Mouse (Mus musculus): ENCODE measurements around the gene Nbea.
"Not testable (repeated sequence)": the region's sequence is repeated elsewhere in the genome, so short reads cannot be mapped to it uniquely, and the experiment has no call there.

The Nbea gene

DNA sequence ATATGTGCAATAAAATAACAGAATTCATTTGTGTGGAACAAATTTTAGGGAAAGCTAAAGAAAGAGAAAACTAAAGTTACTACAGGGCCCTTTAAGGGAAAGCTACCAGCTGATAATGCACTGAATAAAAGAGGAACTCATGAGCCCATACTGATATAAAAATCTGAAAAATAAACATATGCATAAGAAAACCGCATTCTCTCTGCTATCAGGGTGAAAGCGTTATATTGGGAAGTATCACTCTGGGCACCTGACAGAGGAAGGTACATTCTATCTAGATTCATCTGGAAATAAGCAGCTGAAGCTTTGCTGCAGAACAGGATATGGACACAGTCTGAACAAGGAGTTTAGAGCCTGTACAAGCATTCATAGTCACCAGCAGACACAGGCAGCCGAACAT is 148.9 kb downstream of the Nbea start:
- DNase-seq (ENCODE audit: low read depth) = no peak

- DNase-seq (ENCODE audit: low read depth) = no peak
These were observed 165.0 kb downstream of the Nbea start for GRCm38 (mm10) chr3:56018494-56018893.

DNA sequence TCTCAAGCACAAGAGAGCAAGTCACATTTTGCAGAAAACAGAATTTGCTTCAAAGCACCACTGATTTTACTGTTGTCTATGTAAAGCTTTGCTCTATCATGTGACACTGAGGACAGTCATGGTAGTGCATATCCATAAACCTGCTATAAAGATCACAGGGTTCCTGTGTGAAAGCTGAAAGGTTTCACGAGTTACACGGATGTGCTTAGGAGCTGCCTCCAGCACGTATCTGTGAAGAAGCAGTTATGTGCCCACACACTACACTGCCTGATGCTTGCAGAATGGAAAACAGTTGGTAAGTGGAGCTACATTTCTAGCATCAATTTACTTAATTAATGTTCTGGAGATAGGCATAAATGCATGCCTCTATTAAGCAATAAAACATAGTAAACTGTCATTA is 172.4 kb downstream of the Nbea start:
- DNase-seq (ENCODE audit: low read depth) = no peak

DNA sequence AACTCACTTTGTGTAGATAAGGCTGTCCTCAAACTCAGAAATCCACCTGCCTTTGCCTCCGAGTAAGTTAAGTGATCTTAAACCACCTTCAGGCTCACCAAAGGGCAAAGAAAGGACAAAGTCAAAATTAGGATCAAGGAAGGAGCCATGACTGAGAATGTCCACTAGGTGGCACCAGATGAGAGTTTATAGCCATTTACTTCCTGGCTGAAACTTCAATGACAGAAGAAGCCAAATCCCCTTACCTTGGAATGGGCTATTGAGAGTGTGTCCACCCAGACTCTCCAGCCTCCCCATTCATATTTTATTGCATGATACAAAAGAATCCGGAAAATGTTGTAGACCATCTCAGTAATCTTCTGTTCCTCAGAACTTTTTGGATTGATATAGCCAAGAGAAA is 175.5 kb downstream of the Nbea start:
- DNase-seq (ENCODE audit: low read depth) = peak; percentile 17

- peak; percentile 19 for DNase-seq (ENCODE audit: low read depth)
These were observed 183.2 kb downstream of the Nbea start for GRCm38 (mm10) chr3:56000259-56000658.

GRCm38 (mm10) chr3:55978361-55978760 is 205.1 kb downstream of the Nbea start:
- no peak for DNase-seq (ENCODE audit: low read depth)

DNA sequence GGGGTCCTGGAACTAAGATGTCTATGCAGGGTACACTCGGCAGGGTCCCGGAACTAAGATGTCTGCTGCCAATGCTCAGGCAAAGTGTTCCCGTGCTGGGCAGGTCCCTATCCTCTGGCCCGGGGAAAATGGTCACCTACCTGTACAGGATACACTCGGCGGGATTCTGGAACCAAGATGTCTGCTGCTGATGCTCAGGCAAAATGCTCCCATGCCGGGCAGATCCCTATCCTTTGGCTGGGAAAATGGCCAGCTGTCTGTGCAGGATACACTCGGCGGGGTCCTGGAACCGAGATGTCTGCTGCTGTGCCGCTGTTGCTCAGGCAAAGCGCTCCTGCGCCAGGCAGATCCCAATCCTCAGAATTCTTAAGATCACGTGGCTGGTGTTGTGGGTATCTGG is 206.5 kb downstream of the Nbea start:
- not testable (repeated sequence) for DNase-seq (ENCODE audit: low read depth)

DNA sequence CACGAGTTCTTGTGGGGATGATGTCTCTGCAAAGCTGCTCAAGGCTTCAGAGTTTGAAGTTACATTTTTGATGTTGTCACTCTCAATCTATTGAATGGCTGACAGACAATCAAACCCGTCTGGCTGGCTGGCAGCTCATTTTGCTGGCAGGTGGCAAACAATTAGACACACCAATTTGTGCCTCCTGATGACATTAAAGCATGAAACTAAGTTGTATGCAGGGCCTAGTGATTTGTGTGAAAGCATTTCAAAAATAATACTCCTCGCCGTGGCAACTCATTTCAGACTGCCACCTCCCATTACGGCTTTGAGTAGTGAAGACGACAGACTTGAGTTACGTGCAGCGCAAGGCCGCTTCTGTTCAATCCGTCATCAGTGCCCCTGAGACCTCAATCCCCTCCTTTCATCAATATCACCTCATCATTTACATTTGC is 217.8 kb downstream of the Nbea start:
- DNase-seq (ENCODE audit: low read depth) = no peak

GRCm38 (mm10) chr3:55963032-55963431 is 220.5 kb downstream of the Nbea start:
- no peak for DNase-seq (ENCODE audit: low read depth)

DNA sequence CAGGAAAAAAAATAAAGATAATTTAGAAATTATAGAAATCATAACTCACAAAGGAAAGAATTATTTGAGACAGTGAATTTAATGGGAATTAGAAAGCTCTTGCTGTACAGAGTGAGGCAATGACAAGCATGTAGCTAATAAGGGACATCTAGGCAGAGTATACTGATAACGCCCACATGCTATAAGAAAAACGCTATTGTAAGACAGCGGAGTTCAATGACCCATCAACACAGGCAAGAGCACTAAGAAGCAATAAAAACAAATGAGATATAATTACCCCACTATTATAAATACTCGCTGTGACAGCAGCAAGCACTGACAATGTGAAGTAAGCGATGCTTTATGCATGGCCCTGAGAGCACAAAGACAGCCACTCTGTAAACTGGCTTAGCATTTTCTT is 233.5 kb downstream of the Nbea start:
- no peak for DNase-seq (ENCODE audit: low read depth)

- DNase-seq (ENCODE audit: low read depth) = no peak
These were observed 234.4 kb downstream of the Nbea start for GRCm38 (mm10) chr3:55949148-55949547.

GRCm38 (mm10) chr3:55927343-55927742 is 256.2 kb downstream of the Nbea start:
- no peak for DNase-seq (ENCODE audit: low read depth)

- DNase-seq (ENCODE audit: low read depth) = peak; percentile 65
These were observed 274.2 kb downstream of the Nbea start for GRCm38 (mm10) chr3:55909290-55909689.

DNA sequence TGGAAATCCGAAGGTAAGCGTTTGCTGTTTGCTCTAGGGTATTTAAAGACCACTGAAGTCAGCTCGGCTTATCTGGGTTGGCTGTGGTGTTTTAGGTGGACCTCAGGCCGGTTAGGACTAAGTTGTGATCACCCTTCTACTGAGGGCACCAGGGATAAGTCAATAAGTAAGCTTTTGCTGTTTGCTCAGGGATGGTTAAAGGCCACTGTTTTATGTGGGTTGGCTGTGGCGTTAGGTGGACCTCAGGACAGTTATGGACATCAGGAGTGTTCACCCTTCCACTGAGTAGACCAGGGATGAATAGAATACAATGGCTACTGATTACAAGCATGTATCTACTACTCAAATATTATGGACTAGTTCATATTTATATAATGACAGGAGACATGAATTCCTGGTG is 292.9 kb downstream of the Nbea start:
- DNase-seq (ENCODE audit: low read depth) = no peak

DNA sequence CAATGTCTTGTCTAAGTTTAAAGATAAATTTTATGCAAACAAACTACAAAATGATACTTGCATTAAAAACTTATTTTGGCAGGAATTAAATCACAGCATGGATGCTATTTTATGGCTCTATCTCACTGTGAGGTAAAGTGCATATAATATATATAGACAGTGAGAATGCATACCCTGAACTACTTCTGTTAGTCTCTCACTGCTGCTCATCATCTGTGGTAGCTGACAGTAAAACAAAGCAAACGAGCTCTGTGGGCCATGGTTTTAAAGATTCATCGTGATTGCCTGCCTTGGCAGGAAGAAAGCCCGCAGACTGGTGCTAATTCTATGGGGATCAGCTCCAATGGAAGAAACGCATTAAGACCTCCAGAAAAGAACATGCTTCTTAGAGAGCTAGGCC is 294.3 kb downstream of the Nbea start:
- no peak for DNase-seq (ENCODE audit: low read depth)

DNA sequence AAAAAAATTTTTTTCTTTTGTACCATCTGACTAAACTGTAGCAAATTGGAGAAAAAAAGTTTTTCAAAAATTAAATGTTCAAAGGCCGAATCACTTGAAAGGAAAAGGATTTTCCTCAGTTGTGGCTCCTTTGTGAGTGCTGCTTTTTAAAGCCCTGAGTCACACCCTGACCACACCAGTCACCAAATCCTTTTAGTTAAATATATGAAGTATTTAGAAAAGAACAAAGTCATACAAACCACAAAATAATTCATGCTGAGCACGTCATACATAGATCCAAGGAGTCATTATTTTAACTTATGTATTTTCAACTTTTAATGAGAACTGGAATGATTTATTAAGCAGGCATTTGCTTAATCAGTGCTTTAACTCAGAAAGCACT is 295.7 kb downstream of the Nbea start:
- DNase-seq (ENCODE audit: low read depth) = no peak

GRCm38 (mm10) chr3:55887193-55887828 is 296.2 kb downstream of the Nbea start:
- DNase-seq (ENCODE audit: low read depth) = no peak

DNA sequence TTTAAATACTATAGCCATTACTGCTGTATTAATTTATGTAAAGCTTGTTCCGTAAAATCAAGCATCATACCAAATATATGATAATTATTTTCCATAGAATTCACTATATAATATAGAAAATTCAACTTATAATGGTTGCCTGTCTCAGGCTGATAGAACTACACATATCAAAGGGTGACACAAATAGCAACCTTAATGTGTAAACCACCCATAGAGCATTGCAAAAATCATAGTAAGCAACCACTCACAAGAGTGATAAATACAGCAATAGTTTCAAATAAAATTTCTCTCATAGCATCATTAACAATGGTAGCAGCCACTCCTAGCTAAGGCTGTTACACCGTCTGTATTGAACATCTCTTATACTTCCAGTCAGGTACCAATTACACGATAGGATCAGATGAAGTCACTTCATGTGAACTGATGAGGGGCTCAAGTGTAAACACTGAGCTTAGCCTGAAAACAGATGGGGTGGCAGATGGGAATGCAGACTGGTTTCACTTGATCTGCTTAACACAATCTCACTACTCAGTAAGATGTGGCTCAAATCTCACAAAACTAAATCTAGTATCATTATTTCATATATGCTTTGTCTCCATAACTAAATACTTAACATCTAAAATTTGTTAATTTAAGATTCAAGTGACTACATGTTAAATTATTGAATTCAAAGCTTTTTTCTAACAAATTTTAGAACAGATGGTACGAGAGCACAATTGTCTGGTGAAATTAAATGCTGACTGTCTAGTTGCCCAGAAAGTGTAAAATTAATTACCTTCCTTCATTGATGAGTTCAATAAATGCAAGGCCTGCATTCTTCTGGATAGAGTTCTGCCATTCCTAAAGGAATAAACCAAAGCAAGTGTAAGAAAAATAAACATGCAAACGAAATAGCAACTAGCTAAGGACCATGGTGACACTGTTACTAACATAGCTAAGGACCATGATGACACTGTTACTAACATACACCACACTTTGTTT is 310.3 kb downstream of the Nbea start:
- DNase-seq (ENCODE audit: low read depth) = no peak

GRCm38 (mm10) chr3:55852488-55852887 is 331.0 kb downstream of the Nbea start:
- DNase-seq (ENCODE audit: low read depth) = no peak

- no peak for DNase-seq (ENCODE audit: low read depth)
These were observed 336.4 kb downstream of the Nbea start for GRCm38 (mm10) chr3:55847115-55847514.

DNA sequence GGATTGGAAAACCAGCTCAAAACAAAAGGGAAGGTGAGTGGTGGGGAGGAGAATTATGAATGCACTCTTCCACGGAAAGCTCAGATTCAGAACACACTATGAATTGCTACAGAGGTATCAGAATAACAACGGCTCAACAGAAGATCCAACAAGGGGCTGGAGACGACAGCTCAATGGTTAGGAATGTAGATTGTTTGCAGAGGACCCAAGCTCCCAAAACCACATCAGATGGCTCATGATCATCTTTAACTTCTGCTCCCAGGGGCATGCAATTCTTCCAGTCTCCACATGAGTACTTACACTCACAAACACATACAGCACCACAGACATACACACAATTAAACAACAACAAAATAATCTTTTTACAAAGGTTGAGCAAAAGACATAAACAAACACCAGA is 346.3 kb downstream of the Nbea start:
- no peak for DNase-seq (ENCODE audit: low read depth)

GRCm38 (mm10) chr3:55835207-55835606 is 348.3 kb downstream of the Nbea start:
- no peak for DNase-seq (ENCODE audit: low read depth)

DNA sequence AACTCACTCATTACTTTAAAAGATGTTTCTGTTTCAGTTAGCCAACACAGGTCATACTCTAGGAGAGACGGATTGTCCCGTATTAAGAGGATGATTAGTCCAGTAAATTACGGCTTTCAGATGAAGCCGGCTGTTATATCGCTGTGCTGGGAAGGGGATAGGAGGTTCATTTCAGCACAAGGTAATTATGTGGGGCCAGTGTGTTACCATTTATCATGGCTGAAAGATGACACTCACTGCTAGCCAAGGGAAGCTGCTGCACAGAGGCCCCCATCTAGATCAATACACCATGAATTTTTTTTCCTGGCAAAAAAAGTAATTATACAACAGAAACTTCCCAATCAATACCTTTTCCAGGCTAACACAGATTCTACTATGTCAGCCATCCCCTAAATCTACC is 353.3 kb downstream of the Nbea start:
- no peak for DNase-seq (ENCODE audit: low read depth)

Measured in fibroblast of lung, adult 2 months (primary cell).